Mouse (Mus musculus) limb, embryonic 14.5 days (tissue): ENCODE measurements at regions not wholly inside any gene's neighbourhood (a gene's known extent, or its start where the extent isn't known, plus 50 kb on each side); places are given as distances from the start of the nearest gene placed in this dataset.

Experiments used
- ATAC-seq: fragments of 200-750 bp; cut with Nextera tagmentation; 2 replicates; pipeline ENCODE4 v1.8.0; 2017; ENCODE audit warnings: low read depth, moderate number of reproducible peaks, moderate TSS enrichment; ENCODE audit not compliant: low FRiP score
- DNase-seq: peaks from one replicate; pipeline ENCODE4 v3.0.0-alpha.2; 2015; ENCODE audit warnings: low spot score
- H3K27ac ChIP-seq: fragments of 300-500 bp; sonication (generic); replicated peaks from 2 replicates; pipeline ENCODE4 v1.5.1; 2014; ENCODE audit warnings: low read depth, mild to moderate bottlenecking, low read length, moderate library complexity, mixed read lengths
- H3K27me3 ChIP-seq: fragments of 300-500 bp; sonication (generic); 2 replicates; pipeline ENCODE4 v1.6.1; 2014; ENCODE audit warnings: low read length, mixed read lengths; ENCODE audit not compliant: control insufficient read depth, insufficient read depth
- H3K36me3 ChIP-seq: fragments of 300-500 bp; sonication (generic); 2 replicates; pipeline ENCODE4 v1.6.1; 2014; ENCODE audit warnings: mild to moderate bottlenecking, low read length, moderate library complexity, mixed read lengths; ENCODE audit not compliant: control insufficient read depth, insufficient read depth
- H3K4me1 ChIP-seq: fragments of 300-500 bp; sonication (generic); 2 replicates; pipeline ENCODE4 v1.6.1; 2014; ENCODE audit warnings: antibody characterized with exemption, low read length, mixed read lengths; ENCODE audit not compliant: control insufficient read depth, insufficient read depth
- H3K4me2 ChIP-seq: fragments of 300-500 bp; sonication (generic); replicated peaks from 2 replicates; pipeline ENCODE4 v1.6.1; 2014; ENCODE audit warnings: low read depth, mild to moderate bottlenecking, low read length, moderate library complexity; ENCODE audit not compliant: severe bottlenecking
- H3K4me3 ChIP-seq: fragments of 300-500 bp; sonication (generic); replicated peaks from 2 replicates; pipeline ENCODE4 v1.5.1; 2014; ENCODE audit warnings: low read length
- H3K9ac ChIP-seq: fragments of 300-500 bp; sonication (generic); 2 replicates; pipeline ENCODE4 v1.6.1; 2014; ENCODE audit warnings: mild to moderate bottlenecking, low read depth, low read length, moderate library complexity; ENCODE audit not compliant: severe bottlenecking
- H3K9me3 ChIP-seq: fragments of 300-500 bp; sonication (generic); 2 replicates; pipeline ENCODE4 v1.6.1; 2016; ENCODE audit warnings: low read length; ENCODE audit not compliant: control insufficient read depth
- POLR2A ChIP-seq: fragments of 200-500 bp; IDR thresholded peaks from 2 replicates; pipeline ENCODE4 v1.8.0; 2012; ENCODE audit warnings: inconsistent platforms, mild to moderate bottlenecking, moderate library complexity, borderline replicate concordance; ENCODE audit not compliant: insufficient read depth, insufficient read length; ENCODE audit errors: extremely low read depth
- WGBS: fragments of 180-500 bp; shearing (Covaris S2); extraction: QIAGEN DNeasy Blood & Tissue Kit; methylation state at CpG from one replicate; pipeline ENCODE4 v1.1.7; 2014; 5-methylcytosine and 5-hydroxymethylcytosine counted together

DNA sequence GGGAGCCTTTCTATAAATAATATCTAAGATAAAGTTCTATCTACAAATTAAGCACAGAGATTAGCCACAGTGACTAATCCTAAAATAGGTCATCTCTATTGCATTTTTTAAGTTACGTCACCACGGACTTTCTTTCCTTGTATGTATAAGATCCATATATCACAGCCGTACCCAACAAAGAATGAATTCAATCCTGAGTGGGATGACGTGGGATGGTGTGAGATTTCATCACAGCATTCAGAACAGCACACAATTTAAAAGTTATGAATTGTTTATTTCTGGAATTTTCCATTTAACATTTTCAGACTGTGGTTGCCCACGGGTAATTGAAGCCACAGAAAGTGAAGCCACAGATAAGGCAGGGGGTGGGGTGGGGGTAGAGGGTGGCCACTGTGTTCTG lies 129.0 kb upstream of the Dynlrb2 start:
- ATAC-seq: no peak
- no peak for DNase-seq
- H3K4me1 ChIP-seq: peaks cover 6% of the 10 kb centered on the region
- H3K27ac ChIP-seq: no peak overlapping the region
- no peak overlapping the region for H3K4me2 ChIP-seq
- TF ChIP-seq POLR2A: no peak
- H3K9me3 ChIP-seq: no peaks in the 10 kb centered on the region
- no peaks in the 10 kb centered on the region for H3K36me3 ChIP-seq
- no peaks in the 10 kb centered on the region for H3K27me3 ChIP-seq
- no peak overlapping the region for H3K4me3 ChIP-seq
- WGBS: 72% methylated on average over 5 of the region's 5 CpGs
- no peak overlapping the region for H3K9ac ChIP-seq

DNA sequence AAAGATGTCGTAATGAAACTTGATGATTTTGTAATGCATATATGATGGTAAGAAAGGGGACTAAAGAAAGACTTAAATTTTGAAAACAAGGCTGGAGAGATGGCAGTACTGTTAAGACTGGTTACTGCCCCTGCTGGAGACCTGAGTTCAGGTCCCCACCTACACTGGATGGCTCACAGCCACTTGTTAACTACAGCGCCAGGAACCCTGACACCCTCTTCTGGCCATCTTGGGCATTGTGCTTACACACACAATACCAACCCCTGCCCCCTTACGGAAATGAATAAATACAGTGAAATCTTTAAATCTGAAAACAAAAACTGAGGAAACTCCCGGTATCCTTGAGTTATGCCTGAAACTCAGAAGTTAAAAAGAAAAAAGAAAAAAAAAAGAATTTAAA lies 131.7 kb upstream of the Dynlrb2 start:
- Histone ChIP-seq H3K9me3 (no peaks in the 10 kb centered on the region), H3K27me3 (no peaks in the 10 kb centered on the region), H3K36me3 (no peaks in the 10 kb centered on the region), H3K9ac (no peak overlapping the region), H3K4me2 (no peak overlapping the region), H3K27ac (no peak overlapping the region), H3K4me3 (no peak overlapping the region), H3K4me1 (no peaks in the 10 kb centered on the region)
- WGBS: 80% methylated on average over 4 of the region's 4 CpGs
- no peak for TF ChIP-seq POLR2A
- DNase-seq (no peak), ATAC-seq (no peak)

- Histone ChIP-seq H3K4me2 (no peak overlapping the region), H3K27me3 (no peaks in the 10 kb centered on the region), H3K9ac (no peak overlapping the region), H3K27ac (no peak overlapping the region), H3K4me1 (no peaks in the 10 kb centered on the region), H3K9me3 (no peaks in the 10 kb centered on the region), H3K36me3 (no peaks in the 10 kb centered on the region), H3K4me3 (no peak overlapping the region)
- TF ChIP-seq POLR2A: no peak
- DNase-seq (peak; percentile 59), ATAC-seq (no peak)
- WGBS: 43% methylated on average over 3 of the region's 3 CpGs
Measured at GRCm38 (mm10) chr8:116372574-116372973, 132.2 kb upstream of the Dynlrb2 start.

- H3K4me1 ChIP-seq: no peaks in the 10 kb centered on the region
- no peak overlapping the region for H3K9ac ChIP-seq
- H3K4me2 ChIP-seq: no peak overlapping the region
- DNase-seq (no peak), ATAC-seq (no peak)
- TF ChIP-seq POLR2A: no peak
- H3K27me3 ChIP-seq: no peaks in the 10 kb centered on the region
- WGBS: 87% methylated on average over 9 of the region's 9 CpGs
- no peaks in the 10 kb centered on the region for H3K9me3 ChIP-seq
- no peak overlapping the region for H3K27ac ChIP-seq
- no peak overlapping the region for H3K4me3 ChIP-seq
- H3K36me3 ChIP-seq: no peaks in the 10 kb centered on the region
Measured at GRCm38 (mm10) chr8:116372056-116372455, 132.7 kb upstream of the Dynlrb2 start.

DNA sequence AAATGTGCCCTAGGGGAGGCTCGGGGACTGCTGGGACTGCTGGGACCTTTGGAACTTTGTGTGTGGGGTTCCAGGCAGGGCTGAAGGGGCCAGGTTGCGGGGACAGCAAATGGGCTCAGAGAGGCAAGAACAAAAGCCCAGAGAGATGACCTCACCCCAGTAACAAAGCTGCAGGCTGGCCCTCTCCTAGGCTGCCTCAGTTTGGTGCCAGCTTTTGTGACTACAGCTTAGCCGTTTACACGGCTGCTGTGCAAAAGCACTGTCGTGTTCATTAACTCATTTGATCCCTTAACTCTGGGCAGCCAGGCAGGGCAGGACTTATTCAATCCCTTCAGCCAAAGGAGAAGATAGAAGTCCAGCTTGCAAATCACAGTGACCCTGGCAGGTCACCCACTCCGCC lies 137.3 kb upstream of the Dynlrb2 start:
- Histone ChIP-seq H3K36me3 (no peaks in the 10 kb centered on the region), H3K27me3 (no peaks in the 10 kb centered on the region), H3K4me1 (peaks cover 2% of the 10 kb centered on the region; the same call in 1 of the 2 replicates), H3K9me3 (no peaks in the 10 kb centered on the region), H3K9ac (no peak overlapping the region), H3K4me2 (no peak overlapping the region), H3K4me3 (no peak overlapping the region), H3K27ac (no peak overlapping the region)
- ATAC-seq: no peak
- WGBS: 63% methylated on average over 6 of the region's 6 CpGs
- DNase-seq: no peak
- no peak for TF ChIP-seq POLR2A

- TF ChIP-seq POLR2A: no peak
- H3K9ac ChIP-seq: no peak overlapping the region
- H3K4me2 ChIP-seq: no peak overlapping the region
- H3K27me3 ChIP-seq: no peaks in the 10 kb centered on the region
- H3K4me3 ChIP-seq: no peak overlapping the region
- ATAC-seq: no peak
- no peaks in the 10 kb centered on the region for H3K9me3 ChIP-seq
- no peak overlapping the region for H3K27ac ChIP-seq
- no peaks in the 10 kb centered on the region for H3K36me3 ChIP-seq
- 72% methylated on average over 3 of the region's 3 CpGs for WGBS
- no peak for DNase-seq
- H3K4me1 ChIP-seq: peaks cover 3% of the 10 kb centered on the region; the same call in 1 of the 2 replicates
Measured at GRCm38 (mm10) chr8:116366706-116367105, 138.1 kb upstream of the Dynlrb2 start.
